Mouse (Mus musculus) MEL (cell line): ENCODE measurements around the gene Mef2b.

Experiments used
- CTCF ChIP-seq, 3 experiments: IDR thresholded peaks in 2 of 3; conservative IDR thresholded peaks in 1 of 3; 2 replicates each; pipeline ENCODE4 v1.5.1; 2011 to 2012; ENCODE audit warnings: low read length in 3 of 3, low read depth in 2 of 3, mild to moderate bottlenecking in 2 of 3, improper control_type of control experiment in 1 of 3, inconsistent platforms in 1 of 3, mixed read lengths in 1 of 3, moderate library complexity in 1 of 3; ENCODE audit not compliant: control insufficient read depth in 1 of 3, insufficient read depth in 1 of 3, poor library complexity in 1 of 3, severe bottlenecking in 1 of 3
- POLR2A ChIP-seq, 2 experiments: IDR thresholded peaks; 2 replicates each; pipeline ENCODE4 v1.6.1; 2011 to 2012; ENCODE audit warnings: low read length in 2 of 2, mild to moderate bottlenecking in 2 of 2, control low read depth in 1 of 2, improper control_type of control experiment in 1 of 2, low read depth in 1 of 2, moderate library complexity in 1 of 2; ENCODE audit not compliant: control insufficient read depth in 1 of 2, insufficient read depth in 1 of 2, poor library complexity in 1 of 2

GRCm38 (mm10) chr8:70099276-70099675 is 40.2 kb upstream of the Mef2b start:
- TF ChIP-seq CTCF (IDR thresholded peaks at IDR 0.05 in 2 of 3, conservative IDR thresholded peaks at IDR 0.05 in 1 of 3; ENCODE audit: control insufficient read depth in 1 of 3, insufficient read depth in 1 of 3, low read depth in 2 of 3, low read length in 3 of 3, poor library complexity in 1 of 3, severe bottlenecking in 1 of 3) (no peak), POLR2A (IDR thresholded peaks at IDR 0.05; ENCODE audit: control insufficient read depth in 1 of 2, insufficient read depth in 1 of 2, low read depth in 1 of 2, low read length in 2 of 2, poor library complexity in 1 of 2) (no peak)
